Mouse (Mus musculus): Measurements from ENCODE around the gene Pcnx4.

Gene Pcnx4

DNA sequence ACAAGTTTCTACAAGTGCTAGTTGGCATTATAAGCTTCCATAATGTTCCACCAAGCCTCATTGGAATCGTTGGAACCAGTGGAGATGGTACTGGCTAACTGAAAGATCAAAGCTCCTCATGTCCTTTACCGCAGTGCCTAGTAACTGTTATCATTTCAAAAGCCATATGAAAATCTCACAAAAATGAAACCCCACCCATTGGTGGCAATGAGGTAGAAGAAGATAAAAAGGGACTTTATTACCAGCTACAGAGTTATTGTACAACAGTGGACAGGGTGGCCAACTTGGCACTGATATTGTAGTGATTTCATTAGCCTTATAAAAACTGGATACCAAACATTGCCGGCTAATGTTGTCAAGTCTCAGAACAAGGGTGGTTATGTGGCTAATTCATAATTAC, 75.9 kb downstream of the Pcnx4 start:
- DNase-seq: no peak

DNA sequence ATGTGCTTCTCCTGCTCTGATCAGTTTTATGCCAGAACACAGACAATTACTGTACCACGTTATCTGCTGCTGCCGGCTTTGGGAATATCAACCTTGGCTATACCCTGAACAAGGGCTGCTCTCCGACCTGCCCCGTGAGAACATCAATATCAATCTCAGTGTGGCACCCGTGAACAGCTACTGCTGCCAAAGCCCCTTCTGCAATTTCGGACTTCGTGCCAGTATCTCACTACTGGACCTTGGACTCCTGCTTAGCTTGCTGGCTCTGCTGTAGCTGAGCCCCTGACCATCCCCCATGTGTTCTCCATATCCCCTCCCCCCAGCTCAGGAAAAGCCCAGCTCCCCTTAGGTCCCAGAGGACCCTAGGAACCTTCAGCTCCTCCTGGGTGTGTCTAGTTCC, 84.7 kb downstream of the Pcnx4 start:
- no peak for DNase-seq

DNA sequence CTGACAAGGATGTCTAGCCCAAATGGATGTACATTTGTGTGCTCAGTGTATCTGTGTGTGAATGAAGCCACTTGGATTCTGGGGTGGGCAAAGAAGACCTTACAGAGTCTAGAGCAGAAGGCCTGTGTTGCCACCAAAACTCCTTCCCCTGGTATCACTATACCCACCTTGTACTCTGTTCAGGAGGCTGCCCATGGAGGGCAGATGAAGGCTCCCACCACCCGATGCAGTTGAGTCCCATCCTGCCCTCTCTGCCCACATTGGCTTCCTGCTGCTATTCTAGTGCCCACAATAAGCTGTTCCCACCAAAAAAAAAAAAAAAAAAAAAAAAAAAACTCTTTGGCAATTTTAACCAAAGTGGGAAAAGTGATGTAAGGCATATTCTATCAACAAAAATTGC, 85.3 kb downstream of the Pcnx4 start:
- DNase-seq: no peak

DNA sequence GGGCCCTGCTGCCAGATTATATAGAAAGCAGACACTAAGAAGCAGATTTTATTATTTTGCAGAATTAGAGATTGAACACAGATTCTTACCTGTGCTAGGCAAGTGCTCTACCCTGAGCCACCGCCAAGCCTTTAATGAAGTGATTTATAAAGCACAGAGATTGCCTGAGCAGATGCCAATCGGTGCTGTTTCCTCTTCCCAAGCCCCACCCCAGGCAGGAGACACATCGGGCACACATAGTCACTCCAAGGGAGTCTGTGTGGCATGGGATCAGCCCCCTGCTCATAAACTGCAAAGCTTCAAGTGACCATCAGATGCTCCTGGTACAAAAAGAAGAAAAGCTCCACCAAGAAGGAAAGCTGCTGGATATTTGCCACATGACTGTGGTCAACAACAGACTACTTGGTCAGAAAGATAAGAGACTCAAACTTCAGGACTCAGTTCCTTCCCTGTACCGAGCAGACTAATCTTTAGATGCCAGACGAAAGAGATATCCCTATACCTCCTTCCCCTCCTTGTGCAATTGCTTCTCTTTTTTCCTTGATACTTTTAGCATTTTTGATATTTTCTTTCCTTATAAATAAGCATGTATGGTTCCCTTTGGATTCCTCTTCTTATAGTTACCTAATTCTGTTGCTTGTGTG, 86.8 kb downstream of the Pcnx4 start:
- no peak for DNase-seq

DNA sequence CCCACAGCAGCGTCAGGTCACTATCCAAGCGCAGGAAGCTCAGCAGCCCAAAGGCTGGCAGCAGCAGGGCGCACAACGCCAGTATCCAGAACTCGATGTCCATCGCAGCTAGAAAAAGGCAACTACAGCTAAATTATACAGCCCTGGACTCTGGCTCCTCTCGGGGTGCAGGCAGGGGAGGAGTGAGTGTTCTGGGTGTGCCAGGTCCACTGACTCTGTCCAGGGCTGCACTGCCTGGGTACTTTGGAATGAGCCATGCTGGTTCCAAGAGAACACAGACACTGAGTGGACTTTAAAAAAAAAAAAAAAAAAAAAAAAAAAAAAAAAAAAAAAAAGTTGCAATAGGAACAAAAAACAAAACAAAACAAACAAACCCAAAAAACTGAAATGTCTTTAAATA, 92.6 kb downstream of the Pcnx4 start:
- no peak for DNase-seq
